Mouse (Mus musculus): ENCODE measurements around the gene Tmbim4.

Gene Tmbim4

DNA sequence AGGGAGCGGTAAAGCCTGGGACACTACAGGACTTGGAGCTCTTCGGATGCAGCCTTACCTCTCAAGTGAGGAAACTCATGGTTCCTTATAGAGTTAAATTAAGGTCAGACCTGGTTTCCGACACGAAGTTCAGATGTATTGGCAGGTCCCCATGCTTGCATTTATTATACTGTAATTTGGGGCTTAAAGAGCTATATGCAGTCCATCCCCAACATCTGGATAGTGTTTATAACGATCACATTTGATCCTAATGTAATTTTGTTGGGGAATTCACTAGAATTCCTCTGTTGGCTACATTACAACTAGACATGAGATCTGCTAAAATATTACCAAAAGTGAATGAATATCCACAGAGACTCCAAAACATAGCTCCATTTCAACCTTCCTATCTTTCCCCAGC is 44.3 kb downstream of the Tmbim4 start:
- DNase-seq (ENCODE audit: low read depth, low spot score) = no peak

DNA sequence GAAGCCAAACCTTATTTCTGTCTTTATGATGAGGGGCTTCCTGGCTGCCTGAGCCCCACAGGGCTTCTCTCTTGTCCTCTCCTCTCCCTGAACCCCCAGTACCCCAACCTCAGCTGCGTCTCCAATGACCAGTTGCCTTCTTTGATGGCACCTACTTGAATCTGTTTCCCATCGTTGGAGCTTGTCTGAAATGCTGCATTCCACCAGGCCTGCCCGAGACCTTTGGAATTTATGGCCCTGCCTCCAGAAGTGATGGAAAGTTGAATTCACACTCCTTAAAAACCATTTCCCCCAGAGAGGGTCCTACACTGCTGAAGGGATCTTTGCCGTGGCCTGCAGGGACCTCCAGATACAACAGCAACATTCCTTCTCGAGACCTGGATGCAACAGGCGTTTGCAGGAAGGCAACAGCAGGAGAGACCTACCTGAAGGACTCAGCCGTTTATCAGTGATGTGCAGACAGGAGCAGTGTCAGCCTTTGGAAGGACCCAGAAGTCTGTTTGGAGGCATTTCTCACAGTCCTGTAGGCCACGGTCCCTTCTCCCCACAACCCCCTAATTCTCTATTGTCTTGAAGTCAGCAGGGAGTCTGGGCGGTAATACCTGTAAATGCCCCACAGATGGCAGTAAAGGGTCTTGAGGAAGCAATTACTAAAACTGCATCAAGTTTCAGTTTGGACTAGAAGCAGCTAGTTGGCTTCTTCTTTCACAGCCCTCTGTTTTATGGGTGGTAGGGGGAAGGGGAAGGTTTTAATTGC is 45.8 kb downstream of the Tmbim4 start:
- DNase-seq (ENCODE audit: low read depth, low spot score) = peak; percentile 88

DNA sequence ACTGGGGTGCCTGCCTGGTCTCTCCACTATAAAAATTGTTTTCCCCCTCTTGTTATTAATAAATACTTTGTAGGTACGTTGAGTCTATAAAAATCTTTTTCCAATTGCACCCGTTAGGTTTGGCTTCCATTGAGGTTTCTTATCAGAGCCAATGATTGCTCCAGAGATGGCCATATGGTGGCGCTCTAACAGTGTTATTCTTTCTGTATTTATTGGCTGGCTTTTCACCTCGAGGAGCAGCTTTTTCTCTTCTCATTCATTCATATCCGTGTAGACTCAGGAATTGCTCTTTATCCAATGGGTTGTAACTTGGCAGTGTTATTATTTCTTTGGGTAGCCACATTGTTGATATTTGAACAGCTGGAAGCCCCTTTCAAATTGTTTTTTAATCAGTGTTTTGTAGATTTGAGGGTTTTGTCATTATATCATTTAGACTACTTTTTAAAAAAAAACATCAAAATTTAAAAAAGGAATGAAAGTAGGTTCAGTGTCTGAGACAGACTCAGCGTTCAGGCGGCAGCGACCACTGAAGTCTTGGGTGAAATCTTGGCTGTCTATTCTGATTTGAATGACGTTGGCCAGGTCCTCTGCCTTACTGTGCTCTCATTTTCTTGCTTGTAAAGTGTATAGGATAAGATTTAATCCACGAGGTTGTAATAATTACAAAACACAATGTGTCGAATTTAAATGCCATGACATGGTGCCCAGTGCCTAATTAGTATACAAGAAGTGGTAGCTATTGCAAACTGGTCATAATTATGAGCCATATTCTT is 49.7 kb downstream of the Tmbim4 start:
- no peak for DNase-seq (ENCODE audit: low read depth, low spot score)

DNA sequence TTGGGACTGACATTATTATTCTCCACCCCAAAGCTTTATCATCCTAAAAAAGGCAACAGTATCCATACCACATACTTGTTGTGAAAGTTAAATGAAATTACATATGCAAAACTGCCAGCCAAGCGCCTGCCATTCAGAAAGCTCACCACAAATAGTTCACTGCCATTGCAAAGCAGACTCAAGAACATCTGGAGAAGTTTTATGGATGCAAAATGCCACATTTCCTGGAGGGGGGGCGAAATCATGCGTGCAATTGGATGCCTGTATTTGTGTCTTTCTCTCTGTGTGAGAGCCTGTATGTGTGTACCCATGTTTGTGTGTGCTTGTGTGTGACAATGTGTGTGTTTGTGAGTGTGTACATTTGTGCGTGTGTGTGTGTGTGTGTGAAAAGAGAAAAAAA is 50.4 kb downstream of the Tmbim4 start:
- DNase-seq (ENCODE audit: low read depth, low spot score) = no peak

DNA sequence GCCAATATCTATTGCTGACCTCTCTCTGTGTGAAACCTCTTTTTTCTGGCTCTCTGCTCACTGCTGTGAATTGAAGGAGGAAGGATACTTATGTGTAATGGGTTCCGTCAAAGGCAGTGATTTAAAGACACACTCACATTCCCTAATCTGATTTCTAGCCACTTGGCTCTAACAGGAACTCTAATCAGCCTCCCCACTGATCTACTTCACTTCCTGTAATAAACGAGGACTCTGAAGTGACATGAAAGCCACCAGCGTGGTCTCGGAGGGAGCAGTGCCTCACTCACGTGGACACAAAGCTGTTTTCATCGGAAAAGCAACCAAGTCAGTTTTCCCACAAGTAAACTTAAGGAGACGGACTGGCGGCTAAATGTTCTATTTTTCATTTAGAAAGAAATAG is 51.4 kb downstream of the Tmbim4 start:
- DNase-seq (ENCODE audit: low read depth, low spot score) = no peak

DNA sequence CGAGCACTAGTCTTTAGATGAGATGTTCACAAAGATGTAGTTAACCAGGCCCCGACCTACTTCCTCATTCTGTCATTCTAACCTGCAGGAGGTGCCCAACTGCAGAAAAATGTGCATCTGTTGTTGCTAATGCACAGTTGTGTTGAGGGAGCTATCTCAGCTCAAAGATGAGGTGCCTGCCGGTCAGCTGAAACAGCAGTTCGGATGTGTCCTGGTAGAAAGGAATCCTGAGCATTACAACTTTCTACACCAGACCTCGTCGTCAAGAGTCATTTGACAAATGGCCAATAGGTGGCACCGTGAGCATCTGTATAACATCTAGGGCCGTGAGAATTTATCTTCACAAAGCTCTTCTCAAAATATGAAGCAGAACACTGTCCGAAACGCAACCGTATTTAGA is 55.8 kb downstream of the Tmbim4 start:
- DNase-seq (ENCODE audit: low read depth, low spot score) = peak; percentile 72

DNA sequence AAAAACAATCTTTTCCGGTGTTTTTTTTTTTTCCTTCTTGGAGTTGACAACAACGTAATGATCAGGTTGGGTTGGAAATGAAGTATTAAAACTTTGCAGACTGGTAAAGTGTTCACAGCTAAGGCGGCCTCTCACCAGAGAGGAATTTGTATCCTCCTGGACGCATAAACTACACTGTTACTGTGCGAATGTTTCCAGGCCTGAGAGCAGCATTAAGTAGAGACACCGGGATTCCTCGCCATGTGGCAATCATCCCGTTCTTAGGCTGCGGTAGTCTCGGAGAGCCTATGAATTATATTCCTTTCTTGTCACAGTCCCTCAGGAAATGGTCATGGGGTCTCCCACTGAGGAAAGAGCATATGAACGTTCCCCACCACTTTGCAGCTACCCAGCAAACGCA is 66.4 kb downstream of the Tmbim4 start:
- DNase-seq (ENCODE audit: low read depth, low spot score) = no peak

DNA sequence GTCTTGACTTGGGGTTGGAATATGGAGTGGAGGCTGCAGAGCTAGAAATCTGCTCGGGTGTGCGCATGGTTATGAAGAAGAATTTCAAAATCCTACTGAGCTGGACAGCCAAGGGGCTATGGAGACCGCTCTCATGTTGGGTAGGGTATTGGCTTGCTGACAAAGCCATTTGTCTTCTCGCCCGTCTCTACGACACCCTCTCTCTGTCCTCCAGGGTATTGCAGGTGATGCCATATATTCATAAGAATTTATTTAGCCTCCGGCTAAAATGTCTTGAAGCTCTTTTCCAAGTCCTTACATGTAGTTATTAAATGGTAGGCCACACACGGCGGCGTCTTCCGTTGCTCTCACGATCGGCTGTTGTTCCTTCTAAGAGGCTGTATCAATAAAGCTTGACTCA is 68.6 kb downstream of the Tmbim4 start:
- no peak for DNase-seq (ENCODE audit: low read depth, low spot score)

DNA sequence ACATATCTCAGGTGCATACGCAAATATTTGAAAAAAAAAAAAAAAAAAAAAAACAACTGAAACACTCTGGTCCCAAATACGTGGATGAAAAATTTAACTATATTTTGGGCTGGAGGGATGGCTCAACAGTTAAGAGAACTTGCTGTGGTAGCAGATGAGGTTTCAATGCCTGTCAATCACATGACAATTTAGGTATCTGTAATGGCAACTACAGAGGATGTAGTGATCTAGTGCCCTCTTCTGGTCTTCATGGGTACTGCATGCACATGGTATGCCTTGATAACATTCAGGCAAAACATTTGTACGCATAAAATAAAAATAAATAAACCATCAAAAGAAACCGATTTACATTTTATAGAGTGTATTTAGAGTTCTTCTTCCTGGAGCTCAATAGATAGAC is 69.4 kb downstream of the Tmbim4 start:
- DNase-seq (ENCODE audit: low read depth, low spot score) = peak; percentile 84

DNA sequence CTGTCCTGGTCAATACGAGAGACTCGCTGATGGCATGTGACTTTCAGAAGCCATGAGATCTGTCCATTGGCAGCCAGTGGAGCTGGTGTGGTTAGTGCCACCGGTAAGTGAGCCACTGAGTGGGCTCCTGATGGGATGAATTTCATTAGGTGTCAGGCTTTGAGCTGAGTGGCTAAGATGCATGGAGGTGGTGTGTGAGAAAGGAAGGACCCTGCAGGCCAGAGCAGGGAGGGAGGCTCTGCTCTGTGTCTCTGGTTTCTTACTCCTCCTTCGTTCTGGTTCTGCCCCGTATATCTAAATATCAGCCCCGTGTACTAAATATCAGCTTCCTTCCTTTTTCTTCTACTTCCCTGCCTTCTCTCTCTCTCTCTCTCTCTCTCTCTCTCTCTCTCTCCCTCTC is 69.9 kb downstream of the Tmbim4 start:
- no peak for DNase-seq (ENCODE audit: low read depth, low spot score)

DNA sequence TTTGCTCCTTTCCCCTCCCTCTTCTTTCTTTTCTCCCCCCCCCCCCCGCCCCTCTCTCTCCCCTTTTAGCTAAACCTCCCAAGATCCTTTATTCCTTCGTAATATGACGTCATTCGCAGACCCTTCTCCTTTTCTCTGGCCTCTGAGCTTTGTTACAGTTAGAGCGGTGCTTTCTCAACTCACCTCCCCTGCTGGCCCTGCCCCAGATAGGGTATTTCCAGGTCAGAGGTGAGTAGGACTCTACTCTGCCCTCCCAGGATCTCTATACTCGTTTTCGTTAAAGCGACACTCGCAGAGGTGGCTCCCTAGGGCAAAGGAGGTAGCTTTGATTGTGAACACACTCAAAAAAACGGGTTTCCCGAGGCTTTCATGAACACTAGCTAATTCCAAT is 70.5 kb downstream of the Tmbim4 start:
- DNase-seq (ENCODE audit: low read depth, low spot score) = no peak

DNA sequence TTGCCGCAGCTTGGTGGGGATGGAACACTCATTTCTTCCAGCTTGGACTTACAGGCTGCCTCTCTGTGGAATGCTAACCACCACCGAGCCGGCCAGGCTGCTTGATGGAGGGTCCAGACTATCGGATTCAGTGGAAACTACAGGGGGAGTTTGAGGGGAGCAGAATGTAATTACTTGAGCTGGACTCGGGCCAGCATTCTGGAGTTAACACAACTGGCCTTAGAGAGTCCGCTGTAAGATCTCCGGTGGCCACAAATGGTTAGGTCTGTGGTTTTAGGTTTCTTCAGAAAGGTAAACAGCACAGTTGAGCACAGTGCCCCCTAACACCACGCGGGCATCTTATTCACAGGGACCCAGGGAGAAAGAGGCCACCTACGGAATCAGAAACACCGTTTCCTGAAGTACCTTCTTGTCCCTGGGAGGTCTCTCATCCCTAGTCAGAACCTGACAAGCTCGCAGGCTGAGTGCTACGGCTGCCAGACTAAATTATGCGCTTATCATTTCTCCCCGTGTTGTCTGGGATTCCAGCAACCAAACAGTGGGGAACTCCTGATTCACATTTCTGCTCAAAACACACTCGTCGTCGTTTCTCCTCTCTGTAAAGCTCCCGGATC is 71.0 kb downstream of the Tmbim4 start:
- DNase-seq (ENCODE audit: low read depth, low spot score) = no peak

DNA sequence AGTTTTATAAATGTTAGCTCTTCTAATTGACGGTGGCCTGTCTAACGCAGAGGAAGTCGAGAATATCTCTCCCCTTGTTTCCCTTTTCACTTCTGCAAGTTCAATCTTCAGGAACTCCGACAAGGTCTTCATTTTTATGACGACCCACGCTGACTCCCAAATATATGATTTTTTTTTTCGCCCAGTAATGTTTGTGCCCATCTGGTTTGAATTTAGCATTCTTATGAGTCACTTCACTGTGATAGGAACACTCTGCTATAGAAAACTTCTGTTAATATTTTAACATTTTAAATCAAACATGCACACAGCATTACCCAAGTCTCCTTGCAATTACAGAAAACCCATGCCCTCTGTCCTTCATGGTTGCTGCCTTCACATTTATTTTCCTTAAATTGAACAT is 71.9 kb downstream of the Tmbim4 start:
- DNase-seq (ENCODE audit: low read depth, low spot score) = no peak

Data from CD4-positive, CD25-positive, alpha-beta regulatory T cell, adult 2 months (primary cell).